Mouse (Mus musculus) E14TG2a.4 (cell line): ENCODE results near the gene Zfp180.

Experiments used
- H3K27me3 ChIP-seq: 2 replicates; pipeline ENCODE4 v1.6.1; 2014; ENCODE audit warnings: low read length, control low read depth; ENCODE audit not compliant: insufficient read depth
- H3K36me3 ChIP-seq: 2 replicates; pipeline ENCODE4 v1.6.1; 2014; ENCODE audit warnings: low read length, control low read depth; ENCODE audit not compliant: insufficient read depth
- H3K4me1 ChIP-seq: replicated peaks from 2 replicates; pipeline ENCODE4 v1.6.1; 2014; ENCODE audit warnings: low read depth, low read length, control low read depth
- H3K4me3 ChIP-seq: replicated peaks from 2 replicates; pipeline ENCODE4 v1.5.1; 2014; ENCODE audit warnings: mild to moderate bottlenecking, low read length
- H3K9me3 ChIP-seq: 2 replicates; pipeline ENCODE4 v1.6.1; 2014; ENCODE audit warnings: low read length, control low read depth
- CTCF ChIP-seq: conservative IDR thresholded peaks from 2 replicates; pipeline ENCODE4 v1.5.1; 2014; ENCODE audit warnings: low read length
- NANOG ChIP-seq: IDR thresholded peaks from 2 replicates; pipeline ENCODE4 v1.6.1; 2014; ENCODE audit warnings: borderline replicate concordance, low read length, mixed read lengths
- POU5F1 ChIP-seq: IDR thresholded peaks from 2 replicates; pipeline ENCODE4 v1.6.1; 2014; ENCODE audit warnings: low read length, borderline replicate concordance

Gene Zfp180

GRCm38 (mm10) chr7:24110839-24111238 is 29.1 kb downstream of the Zfp180 start:
- H3K27me3 ChIP-seq: no peaks in the 10 kb centered on the region
- H3K36me3 ChIP-seq: peaks cover 28% of the 10 kb centered on the region
- TF ChIP-seq NANOG: no peak
- TF ChIP-seq POU5F1: no peak
- no peak for TF ChIP-seq CTCF
- H3K4me3 ChIP-seq: no peak overlapping the region
- H3K9me3 ChIP-seq: peaks cover 26% of the 10 kb centered on the region
- H3K4me1 ChIP-seq: peaks cover 9% of the 10 kb centered on the region

- TF ChIP-seq CTCF: no peak
- TF ChIP-seq POU5F1: no peak
- TF ChIP-seq NANOG: no peak
- Histone ChIP-seq H3K36me3 (peaks cover 19% of the 10 kb centered on the region), H3K27me3 (no peaks in the 10 kb centered on the region), H3K4me1 (peaks cover 9% of the 10 kb centered on the region), H3K9me3 (peaks cover 17% of the 10 kb centered on the region), H3K4me3 (0 out of 2 replicates have a peak overlapping the region, but pooled peaks have one; percentile 20)
These were observed 30.0 kb downstream of the Zfp180 start for GRCm38 (mm10) chr7:24111772-24112155.

GRCm38 (mm10) chr7:24112156-24112856 is 30.6 kb downstream of the Zfp180 start, which contains the start of gene Zfp112:
Gene Zfp112, plus strand, starts transcription at chr7:24112314.
- peaks cover 11% of the 10 kb centered on the region; the same call in 1 of the 2 replicates for H3K9me3 ChIP-seq
- H3K4me1 ChIP-seq: peaks cover 12% of the 10 kb centered on the region
- peaks cover 14% of the 10 kb centered on the region for H3K36me3 ChIP-seq
- H3K27me3 ChIP-seq: no peaks in the 10 kb centered on the region
- H3K4me3 ChIP-seq: peak within 1 kb of the TSS; percentile 85
- no peak for TF ChIP-seq NANOG
- no peak for TF ChIP-seq CTCF
- TF ChIP-seq POU5F1: no peak

GRCm38 (mm10) chr7:24113001-24113400 is 31.3 kb downstream of the Zfp180 start:
- Histone ChIP-seq H3K4me1 (peaks cover 19% of the 10 kb centered on the region), H3K9me3 (peaks cover 4% of the 10 kb centered on the region; the same call in 1 of the 2 replicates), H3K27me3 (no peaks in the 10 kb centered on the region), H3K36me3 (peaks cover 7% of the 10 kb centered on the region; the same call in 1 of the 2 replicates), H3K4me3 (peak overlapping the region; percentile 85)
- TF ChIP-seq CTCF (no peak), POU5F1 (no peak), NANOG (no peak)

DNA sequence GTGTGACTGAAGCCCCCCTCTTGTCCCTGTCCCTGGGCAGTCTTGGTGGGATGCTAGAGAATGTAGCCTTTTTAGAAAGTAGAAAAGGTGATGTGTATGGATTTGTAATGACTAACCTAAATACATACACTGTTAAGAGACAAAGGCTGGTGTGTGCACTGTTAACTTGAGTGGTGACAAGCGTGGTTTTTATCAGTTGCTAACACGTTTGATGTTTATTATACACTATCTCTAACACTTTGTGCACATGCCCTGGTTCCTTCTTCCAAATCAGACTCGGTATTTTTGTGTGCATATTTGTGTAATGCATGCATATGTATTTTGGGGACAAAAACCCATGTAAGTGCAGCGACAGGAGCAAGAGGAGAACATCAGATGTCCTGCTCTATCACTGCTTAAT is 34.9 kb downstream of the Zfp180 start:
- no peaks in the 10 kb centered on the region for H3K36me3 ChIP-seq
- H3K4me1 ChIP-seq: peaks cover 22% of the 10 kb centered on the region
- TF ChIP-seq CTCF (no peak), NANOG (no peak), POU5F1 (no peak)
- H3K4me3 ChIP-seq: no peak overlapping the region
- no peaks in the 10 kb centered on the region for H3K27me3 ChIP-seq
- no peaks in the 10 kb centered on the region for H3K9me3 ChIP-seq

DNA sequence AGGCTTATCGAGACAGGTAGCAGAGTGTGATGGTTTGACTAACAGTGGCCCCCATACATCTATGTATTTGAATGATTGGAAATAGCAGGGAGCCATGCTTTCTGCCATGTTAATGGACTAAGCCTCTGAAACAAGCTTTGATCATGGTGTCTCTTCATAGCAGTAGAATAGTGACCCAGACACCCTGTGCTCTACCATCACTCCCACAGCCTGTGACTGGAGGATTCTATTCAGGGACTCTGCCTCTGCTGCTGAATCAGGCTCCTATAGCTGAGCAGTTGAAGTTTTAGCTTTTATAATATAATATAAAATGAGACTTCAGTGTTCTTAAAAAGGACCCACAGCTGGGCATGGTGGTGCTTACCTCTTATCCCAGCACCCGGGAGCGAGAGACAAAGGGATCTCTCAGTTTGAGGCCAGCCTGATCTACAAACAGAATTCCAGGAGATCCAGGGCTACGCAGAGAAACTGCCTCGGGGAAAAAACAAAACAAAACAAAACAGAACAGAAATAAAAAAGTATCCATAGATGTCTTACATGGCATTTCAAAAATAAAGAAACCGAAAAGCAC is 51.8 kb downstream of the Zfp180 start:
- Histone ChIP-seq H3K27me3 (no peaks in the 10 kb centered on the region), H3K4me1 (peaks cover 9% of the 10 kb centered on the region; the same call in 1 of the 2 replicates), H3K4me3 (peak overlapping the region; percentile 84), H3K36me3 (peaks cover 13% of the 10 kb centered on the region), H3K9me3 (no peaks in the 10 kb centered on the region)
- TF ChIP-seq NANOG (no peak), CTCF (no peak), POU5F1 (no peak)

DNA sequence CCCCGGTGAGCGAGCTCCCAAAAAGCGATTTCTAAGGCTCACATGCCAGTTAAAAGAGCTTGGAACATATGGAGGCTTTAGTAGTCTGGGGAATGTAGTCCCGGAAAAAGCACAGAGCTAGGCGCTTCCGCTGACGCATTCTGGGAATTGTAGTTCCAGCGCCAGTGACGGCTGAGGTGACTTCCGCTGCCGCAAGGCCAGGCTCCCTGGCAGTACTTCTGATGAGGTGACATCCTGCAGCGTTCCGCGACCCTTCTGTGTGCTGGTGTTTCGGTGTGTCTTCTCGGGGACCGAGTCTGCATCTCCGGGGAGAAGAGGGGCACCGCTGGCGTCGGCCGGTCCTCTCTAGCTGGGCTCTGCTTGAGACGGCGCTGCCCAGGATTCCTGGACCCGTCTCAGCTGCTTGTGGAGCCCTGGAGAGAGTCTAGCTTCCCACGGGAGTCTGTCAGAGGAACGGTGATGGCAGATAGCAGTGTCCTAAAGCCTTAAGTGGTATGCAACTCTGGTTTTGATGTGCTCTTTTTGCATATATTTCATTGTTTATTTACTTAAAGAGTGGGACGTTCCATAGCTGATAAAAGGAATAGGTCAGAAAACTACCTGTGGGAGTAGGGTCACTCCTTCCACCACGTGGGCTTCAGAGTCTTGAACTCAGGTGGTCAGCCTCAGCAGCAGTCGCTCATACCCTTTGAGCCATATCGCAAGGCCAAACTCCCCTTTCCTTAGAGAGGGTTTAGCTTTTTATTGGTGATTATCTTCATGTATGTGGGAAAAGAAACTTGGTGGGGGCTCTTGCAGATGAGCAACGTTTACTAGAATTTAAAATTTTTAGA is 52.5 kb downstream of the Zfp180 start, which contains the start of gene Zfp235:
Gene Zfp235, plus strand, starts transcription at position 174 of the 833 bp plus-strand sequence.
- peaks cover 9% of the 10 kb centered on the region; the same call in 1 of the 2 replicates for H3K4me1 ChIP-seq
- TF ChIP-seq NANOG: no peak
- no peak for TF ChIP-seq POU5F1
- TF ChIP-seq CTCF: no peak
- H3K27me3 ChIP-seq: no peaks in the 10 kb centered on the region
- H3K9me3 ChIP-seq: no peaks in the 10 kb centered on the region
- H3K4me3 ChIP-seq: peak within 1 kb of the TSS; percentile 84
- H3K36me3 ChIP-seq: peaks cover 13% of the 10 kb centered on the region

DNA sequence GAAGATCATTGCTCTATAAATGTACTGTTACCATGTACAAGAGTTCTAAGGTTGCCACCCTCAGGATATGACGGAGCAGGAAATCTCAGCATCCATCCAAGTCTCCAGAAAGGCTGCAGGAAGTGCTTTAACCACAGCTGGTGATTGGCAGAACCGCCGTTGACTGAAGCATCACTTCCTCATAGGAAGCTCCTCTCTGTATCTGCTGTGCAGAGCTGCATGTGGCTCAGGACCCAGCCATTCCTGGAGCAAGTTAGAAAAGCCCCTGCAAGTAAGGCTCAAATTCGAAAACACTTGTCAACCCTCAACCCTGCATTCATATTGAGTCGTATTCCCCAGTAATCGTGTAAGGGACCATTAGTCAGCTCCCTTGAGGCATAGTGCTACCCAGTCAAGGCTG is 60.8 kb downstream of the Zfp180 start:
- TF ChIP-seq CTCF: no peak
- no peak for TF ChIP-seq NANOG
- no peak for TF ChIP-seq POU5F1
- Histone ChIP-seq H3K4me1 (no peaks in the 10 kb centered on the region), H3K27me3 (no peaks in the 10 kb centered on the region), H3K4me3 (no peak overlapping the region), H3K36me3 (peaks cover 11% of the 10 kb centered on the region), H3K9me3 (no peaks in the 10 kb centered on the region)
